Mouse (Mus musculus): ENCODE results near the gene Map4k1.

Map4k1 gene

GRCm38 (mm10) chr7:28950346-28951037, 31.4 kb upstream of the Map4k1 start:
- no peak for TF ChIP-seq GATA4 (IDR thresholded peaks at IDR 0.05; ENCODE audit: insufficient replicate concordance, low read length)

- no peak for TF ChIP-seq GATA4 (IDR thresholded peaks at IDR 0.05; ENCODE audit: insufficient replicate concordance, low read length)
Measured at GRCm38 (mm10) chr7:28951764-28952163, 30.1 kb upstream of the Map4k1 start.

DNA sequence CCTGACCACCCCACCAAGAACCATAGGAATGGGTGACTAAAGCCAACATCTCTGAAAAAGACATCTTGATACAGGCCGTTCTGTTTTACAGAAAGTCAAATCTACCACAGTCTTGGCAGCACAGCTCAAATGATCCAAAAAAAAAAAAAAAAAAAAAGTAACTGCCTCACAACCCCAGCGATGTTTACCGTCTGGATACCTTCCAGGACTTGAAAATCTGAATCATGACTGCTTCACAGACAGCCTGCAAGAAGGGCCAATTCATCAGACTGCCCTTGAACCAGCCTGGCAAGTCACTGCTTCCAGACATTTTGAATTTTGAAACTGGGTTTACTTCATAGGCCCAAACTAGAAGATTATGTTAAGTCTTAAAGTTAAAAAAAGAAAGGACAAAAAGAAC, 29.1 kb upstream of the Map4k1 start:
- no peak for TF ChIP-seq GATA4 (IDR thresholded peaks at IDR 0.05; ENCODE audit: insufficient replicate concordance, low read length)

DNA sequence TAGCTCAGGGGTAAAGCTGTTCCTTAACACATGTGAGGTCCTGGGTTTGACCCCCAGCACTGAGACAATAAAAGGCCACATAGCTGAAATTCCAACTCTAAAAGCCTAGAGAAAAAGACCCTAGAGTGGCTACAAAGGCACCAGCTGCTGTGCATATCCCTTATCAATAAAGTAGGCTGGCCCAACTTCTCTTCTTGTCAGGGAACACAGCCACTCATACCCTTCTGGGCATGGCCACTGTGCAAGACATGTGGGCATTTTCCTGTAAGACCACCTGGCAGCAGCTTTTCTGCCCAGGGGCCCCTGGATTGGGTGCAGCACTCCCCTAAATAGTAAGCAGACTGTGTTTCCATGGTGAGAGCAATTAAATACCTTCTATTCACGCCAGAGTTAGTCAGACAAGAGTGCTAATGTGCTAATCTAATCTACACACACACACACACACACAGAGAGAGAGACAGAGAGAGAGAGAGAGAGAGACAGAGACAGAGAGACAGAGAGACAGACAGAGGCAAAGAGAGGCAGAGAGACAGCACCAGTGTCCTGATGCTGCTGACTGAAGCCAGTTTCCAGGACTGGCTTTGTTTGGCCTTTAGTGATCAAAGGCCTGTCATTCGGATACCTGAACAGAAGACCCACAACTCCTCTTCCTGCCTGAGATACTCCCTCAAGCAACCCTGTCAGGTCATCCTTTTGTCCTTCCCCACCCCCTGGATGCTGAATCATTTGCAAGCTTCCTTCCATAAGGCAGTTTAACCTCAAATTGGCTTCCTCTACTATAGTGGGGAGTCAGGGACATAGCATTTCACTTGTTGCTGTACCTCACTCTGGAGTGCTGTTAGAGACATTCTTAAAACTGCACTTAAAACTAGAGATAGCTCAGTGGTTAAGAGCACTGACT, 28.1 kb upstream of the Map4k1 start:
- TF ChIP-seq GATA4 (IDR thresholded peaks at IDR 0.05; ENCODE audit: insufficient replicate concordance, low read length): no peak

GRCm38 (mm10) chr7:28954773-28955172, 27.1 kb upstream of the Map4k1 start:
- no peak for TF ChIP-seq GATA4 (IDR thresholded peaks at IDR 0.05; ENCODE audit: insufficient replicate concordance, low read length)

GRCm38 (mm10) chr7:28955295-28955897, 26.5 kb upstream of the Map4k1 start:
- TF ChIP-seq GATA4 (IDR thresholded peaks at IDR 0.05; ENCODE audit: insufficient replicate concordance, low read length): no peak

DNA sequence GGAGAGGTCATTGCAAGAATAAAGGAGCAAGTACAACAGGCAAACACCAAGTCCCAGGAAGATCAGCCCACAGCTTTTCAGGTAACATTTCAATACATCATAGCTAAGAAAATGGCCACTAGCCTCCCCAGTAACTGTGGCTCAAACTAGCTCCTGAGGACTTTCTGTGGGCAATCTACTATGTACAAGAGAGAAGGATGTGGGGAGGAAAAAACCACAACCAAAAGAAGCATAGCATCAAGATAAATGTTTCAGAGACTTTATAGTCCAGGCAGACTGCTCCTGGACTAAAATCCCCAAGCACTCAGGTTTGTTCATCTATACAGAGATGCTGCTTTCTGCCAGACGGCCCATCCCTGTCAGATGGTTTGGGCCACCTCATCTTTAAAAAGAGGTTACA, 25.6 kb upstream of the Map4k1 start:
- no peak for TF ChIP-seq GATA4 (IDR thresholded peaks at IDR 0.05; ENCODE audit: insufficient replicate concordance, low read length)

DNA sequence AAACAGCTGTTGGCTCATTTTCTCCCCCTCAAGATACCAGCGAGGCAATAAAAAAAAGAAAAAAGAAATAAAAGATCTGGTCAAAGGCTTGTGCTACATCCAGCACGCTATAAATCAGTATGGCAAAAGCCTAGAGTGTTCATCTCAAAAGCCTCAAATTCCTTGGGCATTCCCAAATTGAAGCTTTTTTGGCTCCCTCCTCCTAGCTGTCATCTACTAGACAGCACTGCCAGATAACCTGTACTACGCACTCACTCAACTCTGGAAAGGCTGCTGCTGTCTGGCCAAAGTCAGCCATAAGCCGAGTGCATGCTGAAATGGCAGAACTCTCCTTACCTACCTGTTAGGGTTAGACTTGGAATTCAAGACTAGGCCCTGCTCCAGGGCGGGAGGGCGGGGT, 24.6 kb upstream of the Map4k1 start:
- TF ChIP-seq GATA4 (IDR thresholded peaks at IDR 0.05; ENCODE audit: insufficient replicate concordance, low read length): no peak

GRCm38 (mm10) chr7:28957997-28958725, 23.7 kb upstream of the Map4k1 start:
- no peak for TF ChIP-seq GATA4 (IDR thresholded peaks at IDR 0.05; ENCODE audit: insufficient replicate concordance, low read length)

GRCm38 (mm10) chr7:28958770-28959169, 23.1 kb upstream of the Map4k1 start:
- TF ChIP-seq GATA4 (IDR thresholded peaks at IDR 0.05; ENCODE audit: insufficient replicate concordance, low read length): no peak

DNA sequence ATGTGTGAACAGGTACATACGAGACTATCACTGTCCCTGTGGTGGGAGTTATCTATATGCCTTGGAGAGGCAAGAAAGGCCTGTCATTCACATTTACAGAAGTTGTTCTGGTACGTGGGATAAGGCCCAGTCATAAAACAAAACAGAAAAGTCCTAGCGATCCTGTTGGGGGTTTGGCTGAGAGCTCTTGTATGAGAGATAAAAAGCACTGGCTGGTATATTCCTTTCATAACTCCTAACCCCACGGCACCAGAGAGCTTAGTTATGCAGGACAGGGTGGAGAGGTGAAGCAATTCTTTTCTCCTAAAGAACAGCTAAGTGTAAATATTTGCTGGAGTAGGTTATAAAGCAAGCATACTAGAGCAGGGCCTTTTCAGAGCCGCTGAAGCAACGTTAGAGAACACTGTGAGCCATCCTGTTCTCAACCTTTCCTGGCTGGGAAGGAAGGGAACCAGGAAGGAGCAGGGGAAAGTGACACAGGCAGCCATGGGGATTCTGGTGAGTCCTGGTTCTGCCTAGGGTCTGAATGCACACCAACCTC, 22.3 kb upstream of the Map4k1 start:
- no peak for TF ChIP-seq GATA4 (IDR thresholded peaks at IDR 0.05; ENCODE audit: insufficient replicate concordance, low read length)

DNA sequence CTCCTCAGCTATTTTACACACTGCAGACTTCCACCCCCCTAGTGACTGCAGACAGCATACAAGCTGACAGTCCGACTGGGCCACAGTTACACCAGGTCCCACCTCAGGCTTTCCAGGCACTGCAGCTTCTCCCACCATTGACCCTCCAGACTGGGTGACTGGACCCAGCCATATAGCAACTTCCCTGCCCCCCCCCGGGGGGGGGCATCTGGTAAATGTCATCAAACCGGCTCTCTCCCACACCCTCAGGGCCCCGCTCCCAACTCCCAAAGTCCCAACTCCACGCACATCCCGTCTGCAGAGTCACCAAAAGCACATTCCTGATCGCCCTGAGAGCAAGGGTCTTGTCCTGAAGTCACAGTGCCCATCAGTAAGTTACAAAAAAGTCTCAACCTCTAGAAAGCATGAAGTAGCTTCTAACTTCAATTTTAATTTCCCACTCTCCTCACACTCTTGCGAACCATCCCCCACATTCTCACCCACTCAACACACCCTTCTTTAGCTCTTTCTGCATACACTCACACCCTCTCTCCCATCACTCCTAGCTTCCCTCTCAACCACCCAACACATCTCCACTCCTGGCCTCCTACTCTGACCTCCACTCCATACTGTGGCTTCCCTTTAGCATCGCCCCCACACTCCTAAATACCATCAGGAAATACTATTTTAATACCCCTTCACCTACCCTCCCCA, 21.4 kb upstream of the Map4k1 start:
- TF ChIP-seq GATA4 (IDR thresholded peaks at IDR 0.05; ENCODE audit: insufficient replicate concordance, low read length): no peak

GRCm38 (mm10) chr7:28961584-28961926, 20.3 kb upstream of the Map4k1 start:
- TF ChIP-seq GATA4 (IDR thresholded peaks at IDR 0.05; ENCODE audit: insufficient replicate concordance, low read length): no peak

DNA sequence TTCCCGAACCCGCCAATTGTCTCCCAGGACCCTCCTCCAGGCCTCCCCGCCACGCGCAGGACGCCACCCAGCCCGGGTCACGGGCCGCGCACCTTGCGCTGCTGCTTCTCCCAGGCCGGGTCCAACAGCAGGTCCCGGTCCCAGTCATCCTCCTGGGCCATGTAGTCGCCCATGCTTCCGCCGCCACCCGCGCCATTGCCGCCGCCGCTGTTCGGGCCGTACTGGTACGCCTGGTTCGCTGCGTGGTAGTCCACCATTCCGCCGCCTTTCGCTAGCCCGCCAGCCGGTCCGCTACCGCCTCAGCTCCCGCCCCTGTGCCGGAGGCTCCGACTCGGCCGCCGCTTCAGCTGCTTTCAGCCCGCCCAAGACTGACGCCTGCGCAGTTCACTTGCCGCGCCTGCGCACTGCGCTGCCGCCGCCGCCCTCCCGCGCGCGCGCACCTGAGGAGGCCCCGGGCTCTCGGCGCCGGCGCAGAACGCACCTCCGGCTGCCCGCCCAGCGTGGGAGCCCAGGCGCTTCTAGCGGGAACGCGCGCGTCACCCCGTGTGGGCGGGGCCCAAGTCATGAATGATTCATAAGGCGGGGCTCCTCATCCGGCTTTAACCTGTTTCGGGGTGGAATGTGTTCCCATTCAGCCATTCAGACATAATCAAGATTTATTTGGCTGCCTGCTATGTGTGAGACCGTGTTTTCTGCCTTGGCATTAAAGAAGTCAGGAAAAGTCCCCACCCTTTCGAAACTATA, 19.8 kb upstream of the Map4k1 start, which contains the start of gene Actn4:
Actn4 (minus strand) TSS at position 414 of the 744 bp plus-strand sequence.
- TF ChIP-seq GATA4 (IDR thresholded peaks at IDR 0.05; ENCODE audit: insufficient replicate concordance, low read length): no peak

Data from liver, adult (tissue).